Mouse (Mus musculus): Measurements from ENCODE around the gene Orm1. TPM values are rescaled to one million over a fixed set of nuclear protein-coding genes. Genes with fewer than 3 reads are reported as not detected.

Orm1 gene
- total and polyA plus RNA-seq, 3 experiments, result not detected

- no peaks in the 10 kb centered on the region for H3K27me3 ChIP-seq (replicated peaks)
- no peak overlapping the region for H3K27ac ChIP-seq (ENCODE audit: insufficient read depth, low read depth)
- peaks cover 25 to 29% of the 10 kb centered on the region in 2 experiments for H3K4me1 ChIP-seq (ENCODE audit: control insufficient read depth in 1 of 2, insufficient read depth in 2 of 2)
- no peak for DNase-seq (ENCODE audit: extremely low read depth)
- H3K36me3 ChIP-seq (replicated peaks in 1 of 2; ENCODE audit: control insufficient read depth in 1 of 2, insufficient read depth in 1 of 2, low read length in 1 of 2), result no peaks in the 10 kb centered on the region
- H3K79me2 ChIP-seq (replicated peaks; ENCODE audit: control insufficient read depth, extremely low read depth, insufficient read depth, poor library complexity, severe bottlenecking), result no peaks in the 10 kb centered on the region
- in situ Hi-C loops (cut with MboI; ENCODE audit: low pct_ligation_motif_present, low pct_unique_long_range_greater_than_20kb, low sequenced_read_pairs) (no loop called here), dilution Hi-C loops (cut with MboI; ENCODE audit: extremely low pct_ligation_motif_present, extremely low pct_unique_long_range_greater_than_20kb, low sequenced_read_pairs) (no loop called here)
- no peak overlapping the region for H3K9ac ChIP-seq (ENCODE audit: insufficient read depth, low read depth)
- H3K4me3 ChIP-seq (replicated peaks in 1 of 3; ENCODE audit: low read depth in 2 of 3, low read length in 2 of 3, poor library complexity in 1 of 3), result no peak overlapping the region
- H3K9me3 ChIP-seq (replicated peaks; ENCODE audit: low read length), result no peaks in the 10 kb centered on the region
- no peak overlapping the region for H3K4me2 ChIP-seq (ENCODE audit: insufficient read depth, low read depth, poor library complexity, severe bottlenecking)
- no peak for TF ChIP-seq MAZ (IDR thresholded peaks at IDR 0.05; ENCODE audit: low read depth, low read length)
- TF ChIP-seq TBP (conservative IDR thresholded peaks at IDR 0.05; ENCODE audit: low read depth, low read length), result no peak
- TF ChIP-seq USF1 (IDR thresholded peaks at IDR 0.05; ENCODE audit: low read depth, low read length), result no peak
- TF ChIP-seq SMC3 (IDR thresholded peaks at IDR 0.05; ENCODE audit: low read depth, low read length), result no peak
- TF ChIP-seq JUND (conservative IDR thresholded peaks at IDR 0.05; ENCODE audit: low read depth, low read length), result no peak
- no peak for TF ChIP-seq NRF1 (IDR thresholded peaks at IDR 0.05; ENCODE audit: low read depth, low read length)
- TF ChIP-seq MAX (IDR thresholded peaks at IDR 0.05; ENCODE audit: low read length), result no peak
- no peak for TF ChIP-seq MXI1 (IDR thresholded peaks at IDR 0.05; ENCODE audit: low read depth, low read length)
- TF ChIP-seq MYC (IDR thresholded peaks at IDR 0.05; ENCODE audit: low read depth, low read length), result no peak
- TF ChIP-seq RAD21 (IDR thresholded peaks at IDR 0.05; ENCODE audit: low read depth, low read length), result no peak
- TF ChIP-seq EP300 (IDR thresholded peaks at IDR 0.05; ENCODE audit: low read length), result no peak
- TF ChIP-seq ZKSCAN1 (IDR thresholded peaks at IDR 0.05; ENCODE audit: borderline replicate concordance, low read depth, low read length), result no peak
- no peak for TF ChIP-seq ZNF384 (IDR thresholded peaks at IDR 0.05; ENCODE audit: low read depth, low read length)
- no peak for TF ChIP-seq JUN (IDR thresholded peaks at IDR 0.05; ENCODE audit: insufficient read depth, low read depth, low read length)
Observed at GRCm38 (mm10) chr4:63346659-63347058, 2.3 kb downstream of the Orm1 start.

- dilution Hi-C loops (cut with MboI; ENCODE audit: extremely low pct_ligation_motif_present, extremely low pct_unique_long_range_greater_than_20kb, low sequenced_read_pairs), result no loop called here
- no peak for TF ChIP-seq MXI1 (IDR thresholded peaks at IDR 0.05; ENCODE audit: low read depth, low read length)
- TF ChIP-seq MAFK (IDR thresholded peaks at IDR 0.05; ENCODE audit: insufficient replicate concordance, low read length), result no peak
- no peak for TF ChIP-seq KAT2A (IDR thresholded peaks at IDR 0.05; ENCODE audit: insufficient replicate concordance, low read length)
- no peak for TF ChIP-seq MAZ (IDR thresholded peaks at IDR 0.05; ENCODE audit: low read depth, low read length)
- no peak overlapping the region for H3K9ac ChIP-seq (ENCODE audit: insufficient read depth, low read depth)
- in situ Hi-C loops (cut with MboI; ENCODE audit: low pct_ligation_motif_present, low pct_unique_long_range_greater_than_20kb, low sequenced_read_pairs), result no loop called here
- no peak overlapping the region for H3K27ac ChIP-seq (ENCODE audit: insufficient read depth, low read depth)
- DNase-seq (ENCODE audit: extremely low read depth), result no peak
- H3K4me3 ChIP-seq (replicated peaks in 1 of 3; ENCODE audit: low read depth in 2 of 3, low read length in 2 of 3, poor library complexity in 1 of 3), result no peak overlapping the region
- no peak overlapping the region for H3K4me2 ChIP-seq (ENCODE audit: insufficient read depth, low read depth, poor library complexity, severe bottlenecking)
- H3K79me2 ChIP-seq (replicated peaks; ENCODE audit: control insufficient read depth, extremely low read depth, insufficient read depth, poor library complexity, severe bottlenecking), result no peaks in the 10 kb centered on the region
- H3K36me3 ChIP-seq (replicated peaks in 1 of 2; ENCODE audit: control insufficient read depth in 1 of 2, insufficient read depth in 1 of 2, low read length in 1 of 2), result no peaks in the 10 kb centered on the region
- no peaks in the 10 kb centered on the region for H3K9me3 ChIP-seq (replicated peaks; ENCODE audit: low read length)
- H3K27me3 ChIP-seq (replicated peaks), result no peaks in the 10 kb centered on the region
- peaks cover 12 to 16% of the 10 kb centered on the region in 2 experiments for H3K4me1 ChIP-seq (ENCODE audit: control insufficient read depth in 1 of 2, insufficient read depth in 2 of 2)
Observed at GRCm38 (mm10) chr4:63348524-63348923, 4.2 kb downstream of the Orm1 start.

Data from CH12.LX (cell line).